Mouse (Mus musculus) thymus, postnatal 36 days (tissue): ENCODE results near the gene Defb30.
A peak's percentile ranks its signal among the peaks of the same experiment; 100 is the strongest.

ENCODE experiments used
- DNase-seq, 2 experiments: peaks; one replicate each; pipeline ENCODE4 v3.0.0; 2022; ENCODE audit warnings: mixed read lengths in 2 of 2

Gene Defb30

DNA sequence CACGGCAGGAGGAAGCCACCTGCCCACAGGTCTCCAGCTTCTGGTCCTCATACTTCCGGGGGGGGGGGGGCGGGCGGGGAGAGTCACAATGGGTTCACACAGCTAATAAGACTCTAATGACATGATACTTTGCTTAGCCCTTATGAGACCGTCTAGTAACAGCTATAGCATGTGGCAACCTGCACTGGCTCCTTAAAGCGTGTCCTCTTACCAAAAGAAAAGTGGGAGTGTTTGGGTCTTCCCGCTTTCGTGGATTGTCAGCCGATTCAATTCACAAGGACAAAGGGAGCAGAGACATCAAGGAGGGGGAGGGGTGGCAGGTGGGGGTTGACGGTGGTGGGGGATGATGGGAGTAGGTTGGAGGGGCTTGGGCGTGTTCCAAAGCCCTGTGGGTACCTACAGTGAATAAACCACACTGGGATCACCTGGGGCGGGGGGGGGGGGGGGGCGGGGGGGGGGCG lies at the start of gene Defb30:
Gene Defb30, minus strand, starts transcription at position 51 of the 461 bp plus-strand sequence.
- DNase-seq, result no peak

DNA sequence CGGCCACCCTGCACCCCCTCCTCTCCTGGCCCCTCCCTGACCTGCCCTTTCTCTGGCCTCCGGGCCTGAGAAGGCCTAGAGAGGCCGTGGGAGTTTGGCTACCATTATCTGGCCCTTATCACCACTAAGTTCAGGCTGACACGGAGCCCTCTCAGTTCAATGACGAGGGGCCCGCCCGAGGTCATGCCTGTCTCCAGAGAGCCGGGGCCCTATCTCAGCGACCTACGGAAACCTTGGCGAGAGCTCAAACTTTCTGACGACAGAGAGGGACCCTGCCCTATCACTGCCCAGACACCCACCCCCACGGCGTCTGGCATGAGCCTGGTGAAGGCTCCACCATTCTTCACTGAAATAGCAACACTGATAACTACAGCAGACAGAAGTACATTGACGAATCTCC lies 17.9 kb upstream of the Defb30 start:
- DNase-seq, result no peak

DNA sequence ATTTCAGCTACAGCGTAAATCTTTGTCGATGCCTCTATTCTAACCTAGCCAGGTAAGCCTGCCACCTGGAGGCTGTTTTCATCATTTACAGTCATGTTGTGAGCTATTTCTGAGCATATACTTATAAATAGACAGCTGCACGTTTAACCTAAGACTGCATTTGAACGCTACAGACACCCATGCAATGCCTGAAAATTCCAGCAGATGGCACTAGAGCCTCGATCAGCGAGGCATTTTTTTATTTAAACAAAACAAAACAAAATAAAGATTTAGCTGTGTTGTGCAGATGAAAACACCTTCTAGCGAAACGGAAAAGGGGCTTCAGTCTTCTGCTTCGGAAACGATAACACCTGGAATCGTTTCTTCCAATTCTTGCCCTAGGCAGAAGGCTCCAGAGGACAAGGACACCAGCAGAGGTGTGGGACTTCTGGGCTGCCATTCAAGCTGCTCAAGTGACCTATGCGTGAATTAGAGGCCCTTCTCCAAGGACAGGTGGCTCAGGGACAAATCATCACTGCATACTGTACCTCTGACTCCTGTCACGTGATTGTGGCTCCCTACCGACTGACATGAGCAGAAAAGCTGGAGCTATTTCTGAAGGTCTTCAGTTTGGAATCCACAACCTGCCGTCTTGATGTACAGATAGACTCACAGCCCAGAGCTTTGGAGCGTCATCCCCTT lies 17.0 kb upstream of the Defb30 start:
- peak; percentile 36 to 56 for DNase-seq

- no peak for DNase-seq
Observed at GRCm38 (mm10) chr14:63065391-63065790, 15.6 kb upstream of the Defb30 start.

DNA sequence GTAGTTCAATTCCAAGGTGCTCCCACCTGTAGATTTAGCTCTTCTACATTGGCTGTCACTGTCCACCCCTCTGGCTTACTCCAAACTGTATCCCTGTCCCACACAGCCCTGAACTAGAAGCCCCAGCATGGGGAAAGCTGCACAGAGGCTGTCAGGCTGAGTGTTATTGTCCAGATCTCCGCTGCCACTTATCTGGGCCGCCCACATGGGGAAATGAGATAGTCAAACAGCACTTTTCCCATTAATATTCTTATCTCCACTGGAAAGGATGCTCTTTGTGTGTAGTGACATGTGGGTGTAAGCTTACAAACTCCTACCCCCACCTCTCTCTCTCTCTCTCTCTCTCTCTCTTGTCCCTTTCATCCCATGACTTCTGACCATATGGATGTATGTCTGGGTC lies 12.4 kb upstream of the Defb30 start:
- no peak for DNase-seq

DNA sequence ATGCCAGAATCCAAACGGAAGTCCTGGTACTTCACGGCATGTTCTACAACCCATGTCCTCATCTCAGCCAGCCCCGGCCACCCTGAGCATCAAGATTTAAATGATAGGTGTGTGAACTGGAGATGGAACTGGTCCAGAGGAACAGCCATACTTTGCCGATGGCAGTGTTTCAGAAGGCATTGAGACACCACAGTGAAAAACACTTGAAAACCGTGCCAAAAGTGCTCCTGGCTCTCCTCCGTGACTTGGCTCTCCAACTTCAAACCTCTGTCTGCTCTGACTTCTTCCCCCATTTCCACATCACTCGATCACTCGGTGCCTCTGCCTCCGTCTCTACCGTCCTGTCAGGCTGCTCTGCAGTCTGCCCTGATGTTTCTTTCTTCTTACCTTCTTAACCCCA lies 10.6 kb upstream of the Defb30 start:
- no peak for DNase-seq

DNA sequence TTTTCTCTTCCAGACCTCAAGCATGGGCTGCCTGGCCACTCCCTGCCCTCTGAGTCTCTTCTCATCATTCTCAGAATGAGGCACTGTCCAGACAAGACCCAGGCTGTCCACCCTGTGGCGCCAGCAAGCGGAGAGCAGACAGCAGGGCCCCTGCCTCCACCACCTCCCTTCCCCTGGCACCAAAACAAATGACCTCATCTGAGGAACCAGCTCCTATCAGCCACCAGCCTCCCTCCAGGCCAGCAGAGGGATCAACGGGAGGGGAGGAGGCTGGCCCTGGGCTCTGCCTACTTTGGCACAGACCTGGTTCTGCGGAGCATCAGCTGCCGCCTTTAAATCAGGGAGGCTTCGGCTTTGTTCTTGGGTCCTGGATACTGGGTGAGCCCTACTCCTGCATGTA lies 5.0 kb upstream of the Defb30 start:
- no peak for DNase-seq

GRCm38 (mm10) chr14:63050769-63051168 lies 1.0 kb upstream of the Defb30 start:
- peak; percentile 63 to 69 for DNase-seq

DNA sequence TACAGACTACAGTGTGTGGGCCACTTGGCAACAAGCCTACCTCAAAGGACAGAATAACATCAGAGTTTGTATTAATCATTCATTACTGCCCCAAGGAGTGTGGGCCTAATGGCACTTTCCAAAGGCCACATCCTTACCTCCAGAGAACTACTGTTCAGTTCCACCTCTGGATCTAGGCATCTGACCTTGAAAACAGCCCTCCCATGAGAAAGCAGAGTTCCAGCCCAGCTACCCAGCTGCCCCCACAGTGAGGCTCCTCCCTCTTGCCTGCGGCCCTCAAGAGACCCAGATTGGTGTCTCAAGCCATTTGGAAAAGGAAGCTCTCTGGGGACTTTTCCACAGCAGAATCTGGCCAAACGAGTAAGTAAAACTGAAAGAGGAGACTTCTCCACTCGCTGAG lies 3.1 kb downstream of the Defb30 start, which contains the start of gene Defb42:
Gene Defb42, plus strand, starts transcription at position 301 of the 400 bp plus-strand sequence.
- no peak for DNase-seq

GRCm38 (mm10) chr14:63020524-63021156 lies 29.1 kb downstream of the Defb30 start:
- no peak for DNase-seq

DNA sequence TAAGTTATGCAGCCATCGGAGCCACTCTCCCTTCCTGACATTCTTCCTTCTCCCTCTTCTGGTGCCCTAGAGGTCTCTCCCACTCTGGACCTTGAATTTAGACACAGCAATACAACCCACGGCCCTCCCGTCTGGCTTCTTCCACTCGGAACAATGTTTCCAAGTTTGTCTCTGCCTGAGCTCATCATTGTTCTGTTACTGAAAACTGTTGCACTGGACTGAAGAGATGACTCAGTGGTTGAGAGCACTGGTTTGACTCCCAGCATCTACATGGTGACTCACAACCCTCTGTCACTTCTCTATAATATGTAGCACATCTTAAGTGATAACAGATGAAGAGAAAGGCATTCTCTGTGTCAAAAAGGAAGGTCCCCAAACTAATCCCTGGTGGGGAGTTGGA lies 35.1 kb downstream of the Defb30 start:
- no peak for DNase-seq

DNA sequence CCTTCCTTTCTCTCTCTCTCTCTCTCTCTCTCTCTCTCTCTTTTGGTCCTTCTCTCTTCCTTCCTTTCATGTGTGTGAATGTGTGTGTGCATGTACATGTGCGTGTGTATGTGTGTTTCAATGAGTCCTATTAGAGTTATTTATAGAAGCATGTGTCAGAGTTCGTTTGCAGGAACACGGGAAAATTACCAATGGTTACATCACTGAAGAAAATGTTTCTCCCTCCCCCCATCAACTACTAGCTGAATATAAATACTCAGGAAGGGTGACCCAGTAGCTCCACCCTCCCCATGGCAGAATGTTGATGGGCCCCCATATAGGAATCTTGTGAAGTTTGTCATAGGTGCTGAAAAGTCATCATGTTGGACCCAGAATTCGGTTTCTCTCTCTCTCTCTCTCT lies 36.7 kb downstream of the Defb30 start:
- DNase-seq, result no peak

DNA sequence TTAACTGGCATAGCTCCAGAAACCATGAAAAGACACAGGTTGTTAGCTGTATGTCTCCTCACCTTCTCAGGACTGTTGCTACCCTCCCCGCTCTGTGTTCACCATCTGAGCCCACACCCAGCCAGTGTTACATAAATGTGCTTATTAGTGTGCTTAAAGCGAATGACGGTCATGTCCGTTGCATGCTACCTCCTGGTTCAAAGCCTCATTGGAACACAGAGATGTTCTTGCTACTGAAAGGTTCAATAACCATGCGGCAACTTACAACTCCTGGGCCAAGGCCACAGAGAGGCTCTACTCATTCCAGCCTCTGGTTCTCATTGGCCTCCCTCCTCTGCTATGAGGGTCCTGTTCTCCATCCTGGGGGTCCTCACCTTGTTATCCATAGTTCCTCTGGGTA lies 38.3 kb downstream of the Defb30 start, which contains the start of gene Defb43:
Gene Defb43, plus strand, starts transcription at position 301 of the 400 bp plus-strand sequence.
- no peak for DNase-seq

GRCm38 (mm10) chr14:63002588-63002987 lies 47.2 kb downstream of the Defb30 start:
- no peak for DNase-seq

DNA sequence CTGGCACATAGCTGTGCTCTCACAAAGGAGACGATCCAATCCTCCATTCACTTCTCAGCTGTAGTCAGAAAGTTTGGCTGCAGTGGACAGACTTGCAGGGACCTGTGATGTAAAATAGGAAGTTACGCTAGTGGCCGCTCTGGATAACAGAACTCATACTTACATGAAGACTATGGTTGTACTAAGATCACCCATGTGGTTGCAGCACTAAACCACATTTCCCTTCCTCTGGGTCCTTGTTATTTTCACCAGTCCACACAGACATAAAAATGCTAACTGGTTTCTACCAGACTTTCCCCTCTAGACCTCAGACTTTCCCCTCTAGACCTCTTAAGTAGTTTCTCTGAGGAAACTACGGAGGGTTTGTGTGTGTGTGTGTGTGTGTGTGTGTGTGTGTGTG lies 50.8 kb downstream of the Defb30 start:
- no peak for DNase-seq

DNA sequence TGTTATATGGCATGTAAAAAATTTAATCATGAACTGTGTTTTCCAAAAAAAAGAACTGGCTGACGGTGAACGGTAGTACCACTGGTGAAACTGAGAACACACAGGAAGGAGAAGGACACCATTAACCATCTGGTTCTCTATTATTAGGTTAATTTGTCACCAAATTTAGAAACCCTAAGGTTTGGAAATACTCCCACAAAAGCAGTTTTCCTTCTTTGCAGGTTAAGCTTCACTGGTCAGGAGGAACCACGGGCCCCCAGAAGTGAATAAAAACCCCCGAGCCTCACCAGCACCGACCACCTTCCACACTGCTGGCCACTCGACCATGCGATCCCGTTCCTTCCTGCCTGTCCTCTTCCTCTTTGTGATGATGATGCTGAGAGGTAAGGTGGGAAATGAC lies 52.0 kb downstream of the Defb30 start, which contains the start of gene Defb47:
Gene Defb47, plus strand, starts transcription at position 301 of the 400 bp plus-strand sequence.
- no peak for DNase-seq

DNA sequence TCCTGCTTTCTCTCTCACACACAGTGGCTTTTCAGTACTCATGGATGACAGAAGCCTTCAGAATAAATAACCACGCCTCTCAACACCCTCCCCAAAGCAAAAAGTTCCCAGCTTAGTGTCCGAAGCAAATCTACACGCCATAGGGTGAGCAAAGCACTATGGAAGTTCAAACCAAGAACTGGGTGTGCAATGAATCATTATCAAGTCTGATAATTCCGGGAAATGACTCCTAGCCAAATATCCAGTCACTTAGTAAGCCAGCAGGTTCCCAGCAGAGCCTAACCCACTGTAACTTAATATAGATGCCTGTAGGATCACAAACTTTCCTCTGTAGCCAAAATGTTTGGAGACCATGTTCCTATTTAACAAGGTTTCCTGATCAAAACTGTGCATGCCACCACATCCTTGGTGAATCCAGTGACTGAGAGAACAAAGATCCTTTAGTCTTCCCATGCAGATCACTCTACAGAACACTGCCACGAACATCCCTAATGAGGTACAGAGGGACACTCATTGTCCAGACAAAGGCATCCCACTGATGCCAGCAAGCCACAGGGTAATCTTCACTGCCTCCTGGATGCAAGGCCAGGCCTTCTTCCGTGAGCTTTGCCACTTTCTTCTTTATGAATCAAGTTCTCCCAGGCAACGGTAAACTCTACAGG lies 57.8 kb downstream of the Defb30 start:
- DNase-seq, result no peak

GRCm38 (mm10) chr14:62991271-62991670 lies 58.5 kb downstream of the Defb30 start:
- DNase-seq, result no peak

- no peak for DNase-seq
Observed at GRCm38 (mm10) chr14:62984410-62984809, 65.3 kb downstream of the Defb30 start, which contains the start of gene Defb48. Gene Defb48, minus strand, starts transcription at chr14:62984510.
